Mouse (Mus musculus) liver, adult 2 months (tissue): ENCODE measurements around the gene Rgs9.

Experiments used
- CTCF ChIP-seq: fragments of 200-500 bp; IDR thresholded peaks from 2 replicates; pipeline ENCODE4 v1.5.1; 2011; ENCODE audit warnings: low read depth, low read length, control low read depth
- POLR2A ChIP-seq: fragments of 200-500 bp; IDR thresholded peaks from 2 replicates; pipeline ENCODE4 v1.6.1; 2011; ENCODE audit warnings: low read length, control low read depth; ENCODE audit not compliant: insufficient read depth; ENCODE audit errors: extremely low read depth

DNA sequence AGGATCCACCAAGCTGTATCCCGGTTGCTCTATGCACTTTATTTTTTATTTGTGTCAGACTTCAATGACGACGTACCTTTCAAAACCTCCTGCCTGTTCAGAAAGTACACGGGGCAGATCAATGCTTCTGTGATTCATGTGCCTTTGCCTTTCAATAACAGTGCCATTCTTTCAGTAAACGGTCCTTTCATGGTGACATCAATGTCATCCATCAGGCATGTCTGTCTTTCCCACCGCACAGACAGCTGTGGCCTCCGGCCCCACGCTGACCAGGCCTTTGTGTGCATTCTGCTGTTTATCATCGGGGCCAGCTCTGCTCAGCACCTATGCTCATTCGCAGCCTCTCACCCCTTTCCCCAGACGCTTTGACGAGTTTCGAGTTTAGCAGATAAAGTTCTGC, 91.2 kb downstream of the Rgs9 start:
- TF ChIP-seq POLR2A, result no peak
- TF ChIP-seq CTCF, result no peak
